Mouse (Mus musculus): ENCODE data around the gene Dnah2.

DNA sequence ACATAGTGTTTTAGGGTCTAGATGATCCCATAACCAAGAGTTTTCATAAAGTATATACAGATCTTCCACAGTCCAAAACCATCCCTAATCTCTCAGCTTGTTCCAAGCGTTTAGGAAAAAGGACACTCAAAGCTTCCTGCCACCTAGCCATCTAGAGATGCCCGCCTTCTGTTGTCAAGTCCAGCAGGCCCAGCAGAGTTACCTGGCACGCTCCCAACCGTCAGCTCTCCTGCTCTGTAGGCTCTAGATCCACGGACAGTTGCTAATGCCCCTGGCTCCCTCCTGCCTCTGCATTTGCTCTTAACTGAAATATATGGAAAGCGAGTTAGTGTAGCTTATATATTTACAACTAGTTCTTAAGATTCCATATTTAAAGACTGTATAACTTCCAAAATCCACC is 167.6 kb downstream of the Dnah2 start:
- TF ChIP-seq POLR2A (IDR thresholded peaks at IDR 0.05; ENCODE audit: low read depth, low read length) (no peak), CTCF (IDR thresholded peaks at IDR 0.05; ENCODE audit: extremely low read depth, insufficient read length, insufficient replicate concordance, low read depth, low read length) (no peak)
